Mouse (Mus musculus): ENCODE data around the gene Gm8882. TPM values are rescaled to one million over a fixed set of nuclear protein-coding genes. Genes with fewer than 3 reads are reported as not detected.

Gm8882 gene
- polyA plus RNA-seq (2015; fragmentation: Nextera tagmentation; extraction: Ambion mirVana) = not detected in 2 replicates

DNA sequence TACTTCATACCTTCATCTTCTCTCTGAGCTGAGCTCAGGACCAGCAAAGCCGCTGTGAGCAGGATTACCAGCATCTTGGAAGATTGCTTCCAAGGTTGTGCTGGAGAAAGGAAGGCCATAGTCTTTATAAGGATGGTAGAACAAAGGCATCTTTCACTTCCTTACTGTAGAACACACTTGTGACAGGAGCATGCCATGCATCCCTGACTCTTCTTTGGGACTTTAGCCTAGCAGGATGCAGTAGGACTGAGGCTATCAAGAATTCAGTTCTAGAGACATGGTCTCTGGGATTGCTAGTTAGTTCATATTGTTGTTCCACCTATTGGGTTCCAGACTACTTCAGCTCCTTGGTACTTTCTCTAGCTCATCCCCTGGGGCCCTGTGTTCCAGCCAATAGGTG, at the start of gene Gm8882:
TSS of gene Gm8882 (minus strand) at position 101 of the 400 bp plus-strand sequence.

DNA sequence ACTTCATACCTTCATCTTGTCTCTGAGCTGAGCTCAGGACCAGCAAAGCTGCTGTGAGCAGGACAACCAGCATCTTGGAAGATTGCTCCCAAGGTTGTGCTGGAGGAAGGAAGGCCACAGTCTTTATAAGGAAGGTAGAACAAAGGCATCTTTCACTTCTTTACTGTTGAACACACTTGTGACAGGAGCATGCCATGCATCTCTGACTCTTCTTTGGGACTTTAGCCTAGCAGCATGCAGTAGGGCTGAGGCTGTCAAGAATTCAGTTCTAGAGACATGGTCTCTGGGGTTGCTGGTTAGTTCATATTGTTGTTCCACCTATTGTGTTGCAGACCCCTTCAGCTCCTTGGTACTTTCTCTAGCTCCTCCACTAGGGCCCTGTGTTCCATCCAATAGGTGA, 49.3 kb downstream of the Gm8882 start, which contains the start of gene Prpmp5:
TSS of gene Prpmp5 (minus strand) at position 101 of the 400 bp plus-strand sequence.

Other genes starting within 250 kb of the Gm8882 start
- not detected in 2 replicates for gene Prb1, start 153.6 kb downstream of the Gm8882 start, polyA plus RNA-seq (2015; fragmentation: Nextera tagmentation; extraction: Ambion mirVana)
- gene Prpmp5, start 49.4 kb downstream of the Gm8882 start, polyA plus RNA-seq (2015; fragmentation: Nextera tagmentation; extraction: Ambion mirVana) = not detected in 2 replicates
- not detected in 2 replicates for gene Prh1, start 205.7 kb upstream of the Gm8882 start, polyA plus RNA-seq (2015; fragmentation: Nextera tagmentation; extraction: Ambion mirVana)
- not detected in 2 replicates for gene Prp2, start 231.8 kb upstream of the Gm8882 start, polyA plus RNA-seq (2015; fragmentation: Nextera tagmentation; extraction: Ambion mirVana)